Mouse (Mus musculus) urinary bladder, postnatal 25 days (tissue): ENCODE results near the gene Ccdc172.

Source experiments
- DNase-seq: peaks from one replicate; pipeline ENCODE4 v3.0.0; 2022; ENCODE audit warnings: low spot score

Ccdc172 gene

DNA sequence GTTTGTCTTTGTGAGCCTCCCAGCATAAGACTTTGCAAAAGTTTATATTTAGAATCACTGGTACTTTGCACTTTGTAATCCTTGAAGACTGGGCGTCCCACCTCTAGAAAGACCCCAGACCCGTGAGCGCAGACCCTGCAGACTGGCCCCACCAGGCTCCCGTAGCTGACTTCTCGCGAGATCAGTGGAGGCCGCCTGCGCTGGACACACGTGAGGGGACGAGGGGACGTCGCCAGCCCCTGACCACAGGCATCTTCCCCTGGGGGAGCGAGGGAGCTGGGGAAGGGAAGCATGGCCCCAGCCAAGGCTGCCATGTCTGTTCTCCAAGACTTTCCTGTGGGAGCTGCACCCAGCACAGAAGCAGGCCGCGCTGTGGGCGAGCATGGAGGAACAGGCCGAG is at the start of gene Ccdc172:
Ccdc172 (plus strand) TSS at position 176 of the 400 bp plus-strand sequence.
- DNase-seq: no peak

DNA sequence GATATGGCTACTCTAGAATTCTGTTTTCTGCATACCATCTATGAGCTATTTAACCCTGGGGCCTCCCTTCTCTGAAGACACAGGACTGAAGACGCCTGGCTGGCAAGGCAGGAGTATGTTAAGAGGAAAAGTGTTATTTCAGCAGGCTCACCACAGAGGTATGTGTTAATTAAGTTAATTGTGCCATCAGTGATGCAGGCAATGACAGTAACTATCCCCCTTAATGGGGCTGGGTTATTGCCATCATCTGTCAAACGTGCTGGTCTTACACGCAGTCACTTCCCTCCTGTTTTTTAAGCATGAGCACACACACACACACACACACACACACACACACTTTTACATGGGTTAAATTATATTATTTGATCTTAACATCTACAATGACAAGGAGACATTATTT is 48.0 kb upstream of the Ccdc172 start:
- no peak for DNase-seq

DNA sequence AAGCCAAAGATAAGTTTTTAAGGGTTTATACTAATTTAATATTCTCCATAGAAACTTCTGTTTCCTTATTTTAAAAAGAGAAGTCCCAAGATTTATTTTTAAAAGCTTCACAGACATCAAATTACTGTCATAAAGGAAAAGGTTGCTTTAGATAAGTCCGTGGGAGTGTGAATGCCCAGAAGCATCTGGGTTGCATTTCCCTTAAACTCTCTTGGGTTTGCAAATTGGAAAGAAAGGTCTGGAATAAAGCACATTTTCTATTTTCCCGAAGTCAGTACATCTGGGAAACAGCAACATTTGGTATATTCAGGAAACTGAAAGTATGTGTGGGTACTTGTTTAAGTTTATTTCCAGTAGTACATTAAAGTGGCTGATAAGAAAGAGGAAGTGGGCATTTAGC is 43.5 kb upstream of the Ccdc172 start:
- no peak for DNase-seq

DNA sequence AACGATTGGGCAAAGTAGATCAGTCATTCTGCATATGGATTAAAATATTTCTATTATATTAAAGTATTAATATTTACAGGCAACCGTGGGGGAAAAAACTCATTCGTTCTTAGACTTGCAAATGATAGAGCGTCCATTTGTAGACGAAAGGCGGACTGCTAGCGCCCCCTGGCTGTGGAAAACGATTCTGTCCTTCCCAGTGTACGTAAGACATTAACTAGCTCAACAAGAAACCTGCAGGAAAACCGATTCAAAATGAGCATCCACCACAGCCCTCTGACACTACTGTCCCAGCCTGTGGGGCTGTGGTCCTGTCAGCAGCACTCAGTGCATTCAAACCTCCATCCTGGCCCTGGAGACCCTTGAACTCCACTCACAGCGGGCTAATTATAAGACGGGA is 42.4 kb upstream of the Ccdc172 start:
- peak; percentile 87 for DNase-seq

DNA sequence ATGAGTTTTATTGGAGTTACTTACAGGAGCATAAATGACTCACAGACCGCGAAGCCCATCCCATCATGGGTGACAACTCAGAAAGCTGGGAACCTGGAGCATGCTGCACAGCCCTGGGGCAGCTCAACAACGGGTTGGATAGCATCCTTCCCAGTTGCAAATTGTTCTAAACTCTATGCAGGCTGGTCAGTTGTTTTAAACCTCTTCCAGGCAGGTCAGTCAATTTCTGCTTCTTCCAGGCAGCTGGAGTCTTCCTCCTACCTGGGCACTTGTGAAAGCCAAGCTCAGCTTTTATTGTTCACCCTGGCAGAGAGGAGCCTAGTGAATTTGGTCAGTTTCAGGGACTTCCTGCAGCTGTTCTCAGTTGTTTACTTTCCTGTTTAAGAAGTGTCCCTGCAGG is 37.5 kb upstream of the Ccdc172 start:
- no peak for DNase-seq

DNA sequence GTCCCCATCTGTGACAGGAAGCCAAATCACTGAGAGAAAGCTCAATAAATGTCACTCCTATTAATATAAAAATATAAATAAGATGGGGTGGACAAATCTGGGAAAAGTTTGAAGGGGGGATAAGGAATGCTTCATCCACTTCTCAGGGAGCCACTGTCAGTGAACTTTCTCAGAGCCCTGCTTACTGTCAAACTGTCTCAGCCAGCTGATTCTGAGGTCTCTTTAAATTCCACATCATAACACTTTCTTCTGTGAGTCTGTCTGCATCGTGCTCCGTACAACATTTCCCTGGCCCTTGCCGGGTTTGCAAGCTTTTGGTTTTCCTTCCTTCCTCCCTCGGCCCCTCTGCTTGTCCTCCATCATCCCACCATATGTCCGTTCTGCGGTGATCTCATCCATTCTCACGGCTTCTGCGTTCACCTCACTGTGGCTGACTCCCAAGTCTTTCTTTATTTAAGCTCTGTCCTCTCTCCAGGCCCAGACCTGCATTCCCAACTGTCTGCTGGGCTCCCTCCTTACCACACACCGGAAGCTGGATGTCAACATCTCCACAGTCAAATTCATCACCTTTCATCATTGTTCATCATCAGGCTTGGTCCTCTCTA is 29.3 kb upstream of the Ccdc172 start:
- DNase-seq: no peak

DNA sequence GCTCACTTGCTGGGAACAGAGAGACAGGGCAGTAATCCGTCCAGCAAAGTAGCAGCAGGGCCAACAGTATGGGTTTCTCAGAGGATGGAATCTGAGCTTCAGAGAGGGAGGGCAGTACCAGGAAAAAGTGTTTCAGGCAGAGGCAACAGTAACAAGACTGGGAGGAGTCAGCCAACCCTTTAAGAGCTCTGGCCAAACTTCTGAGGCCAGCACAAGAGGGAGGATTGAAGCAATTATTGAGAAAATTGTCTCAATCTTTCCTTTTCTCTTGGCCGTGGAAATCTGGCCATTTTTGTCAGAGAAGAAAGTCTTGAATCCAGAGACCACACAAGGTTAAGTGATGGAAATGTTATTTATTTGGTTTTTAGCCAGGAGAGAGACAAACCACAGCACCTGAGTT is 25.1 kb upstream of the Ccdc172 start:
- DNase-seq: no peak

DNA sequence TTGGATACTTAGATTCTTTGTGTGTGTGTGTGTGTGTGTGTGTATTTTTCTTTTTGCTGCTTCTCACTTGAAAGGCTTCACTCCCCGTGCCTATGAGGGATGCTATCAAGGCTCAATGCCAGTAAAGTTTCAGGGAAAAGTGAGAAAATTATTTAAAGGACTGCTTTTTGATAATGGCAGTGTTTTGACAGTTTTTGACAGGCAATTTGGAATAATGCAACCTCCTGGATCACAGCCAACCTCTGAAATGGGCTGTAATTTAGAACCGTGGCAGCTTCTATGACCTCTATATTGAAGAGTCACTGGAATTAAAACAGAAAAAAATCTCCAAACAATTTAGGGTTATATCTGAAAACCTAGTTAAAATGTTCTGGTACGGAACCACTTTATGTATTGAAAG is 14.7 kb upstream of the Ccdc172 start:
- DNase-seq: no peak

DNA sequence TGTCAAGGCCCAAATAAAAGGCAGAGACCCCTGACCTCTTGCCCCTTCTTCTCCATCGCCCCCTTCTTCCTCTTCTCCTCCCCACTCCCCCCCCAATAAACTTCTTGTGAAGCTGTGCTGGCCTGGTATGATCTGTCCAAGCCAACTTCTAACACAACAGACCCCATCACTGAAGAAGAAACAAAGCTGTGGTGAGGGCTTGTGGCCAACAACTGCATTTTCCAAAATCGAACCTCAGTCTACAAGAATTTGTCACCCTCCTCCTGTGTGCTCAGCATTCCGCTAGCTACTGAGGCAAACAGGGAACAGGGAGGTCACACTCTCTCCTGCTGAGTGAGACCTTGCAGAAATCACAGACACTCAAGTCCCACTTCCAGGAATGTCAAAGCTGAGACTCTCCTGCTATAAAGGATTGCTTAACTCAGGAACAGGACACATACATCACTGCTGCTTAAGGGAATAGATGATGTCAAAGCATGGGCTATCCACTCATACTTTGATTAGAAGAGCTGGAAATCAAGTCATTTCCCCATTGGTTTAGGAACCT is 12.3 kb upstream of the Ccdc172 start:
- DNase-seq: no peak

DNA sequence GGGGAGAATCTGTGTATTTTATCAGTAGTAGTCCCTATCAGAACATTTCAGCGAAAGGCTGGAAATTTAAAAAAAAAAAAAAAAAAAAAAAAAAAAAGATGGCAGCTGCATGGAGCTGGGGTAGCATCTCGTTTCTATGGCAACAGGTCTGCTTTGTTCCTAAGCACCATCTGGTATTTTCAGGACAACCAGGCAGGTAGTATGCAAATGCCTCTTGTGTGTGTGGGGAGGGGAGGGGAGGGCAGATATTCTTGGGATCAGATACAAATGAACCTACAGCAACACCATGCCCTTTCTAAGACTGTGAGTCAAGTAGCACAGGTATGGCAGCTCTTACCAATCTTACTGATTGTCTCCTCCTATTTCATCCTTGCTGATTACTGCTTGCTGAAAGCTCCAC is 11.7 kb upstream of the Ccdc172 start:
- no peak for DNase-seq

DNA sequence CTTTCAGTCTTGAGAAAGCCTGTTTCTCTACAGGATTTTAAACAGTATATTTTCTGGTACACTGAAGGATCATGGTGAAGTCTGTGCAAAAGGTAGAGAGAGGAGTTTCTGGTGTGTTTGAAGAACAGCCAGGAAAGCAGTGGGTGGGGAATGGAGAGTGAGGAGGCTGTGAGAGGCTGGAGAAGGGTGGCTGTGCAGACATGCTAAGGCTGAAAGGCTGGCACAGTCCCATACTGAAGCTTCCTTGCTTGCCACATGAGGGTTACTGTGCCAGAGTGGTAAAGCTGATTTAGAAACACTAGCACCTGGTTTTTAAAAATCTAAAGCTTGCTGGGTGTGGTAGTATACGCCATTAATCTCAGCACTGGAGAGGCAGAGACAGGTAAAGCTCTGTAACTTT is 9.9 kb downstream of the Ccdc172 start:
- DNase-seq: no peak

DNA sequence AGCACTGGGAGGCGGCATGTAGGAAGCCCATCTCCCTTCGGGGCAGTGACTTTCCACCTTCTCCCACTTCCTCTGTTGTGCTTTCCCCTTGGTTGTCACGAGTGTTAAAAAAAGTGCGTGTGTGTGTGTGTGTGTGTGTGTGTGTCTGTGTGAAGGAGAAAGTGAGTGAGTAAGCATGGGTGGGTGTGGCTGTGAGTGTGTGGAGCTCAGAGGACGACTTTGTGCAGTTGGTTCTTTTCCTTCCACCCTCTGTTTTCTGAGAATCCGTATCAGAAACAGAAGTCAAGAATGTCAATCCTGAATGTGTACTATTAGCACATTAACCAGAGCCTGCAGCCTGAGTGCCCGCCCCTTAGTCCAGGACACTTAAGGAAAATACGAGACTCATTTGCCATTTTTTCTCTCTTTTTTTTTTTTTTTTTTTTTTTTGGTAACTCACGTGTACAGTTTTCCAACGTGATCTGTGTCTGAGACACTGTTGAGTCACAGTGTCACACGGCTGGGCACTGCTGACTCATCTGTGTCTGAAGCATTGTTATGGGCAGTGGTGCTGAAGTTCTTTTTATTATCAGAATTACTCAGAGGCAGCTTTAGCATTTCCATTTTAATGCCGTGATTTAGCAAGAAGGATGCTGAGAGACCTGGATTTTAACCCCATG is 12.1 kb downstream of the Ccdc172 start:
- DNase-seq: no peak

DNA sequence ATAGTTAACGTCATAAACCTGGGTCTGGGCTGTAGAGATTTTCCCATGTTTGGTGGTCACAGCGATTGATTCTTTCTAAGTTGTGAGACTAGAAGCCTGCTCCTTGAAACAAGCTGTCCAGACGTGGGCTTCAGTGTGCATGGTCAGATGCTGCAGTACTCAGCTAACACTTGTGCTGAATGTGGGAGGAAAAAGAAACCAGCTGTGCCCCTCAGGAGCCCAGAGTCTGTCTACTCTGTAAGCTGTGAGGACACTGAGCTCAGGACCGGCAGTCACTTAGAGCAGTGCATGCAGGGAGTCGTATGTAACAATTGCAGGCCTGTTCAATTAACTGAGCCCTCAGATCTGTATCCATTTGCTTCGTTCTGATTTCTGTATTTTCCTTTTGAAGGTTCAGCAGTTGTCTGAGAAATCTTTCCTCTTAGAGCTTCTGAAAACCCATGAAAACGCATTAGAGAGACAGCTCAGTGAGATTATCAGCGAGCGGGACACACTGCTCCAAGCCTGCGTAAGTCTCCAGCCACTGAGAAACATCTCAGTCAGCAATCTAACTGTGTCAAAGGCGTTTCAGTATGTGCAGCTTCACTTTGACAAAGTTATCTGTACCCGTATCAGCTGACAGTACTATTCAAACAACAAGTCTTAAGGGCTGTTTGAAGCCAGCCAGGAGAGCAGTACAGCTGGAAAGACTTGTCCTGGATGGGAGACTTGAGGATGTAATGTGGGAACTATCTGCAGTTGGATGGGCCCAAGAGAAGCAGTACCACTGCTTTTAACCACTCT is 13.9 kb downstream of the Ccdc172 start:
- DNase-seq: no peak

DNA sequence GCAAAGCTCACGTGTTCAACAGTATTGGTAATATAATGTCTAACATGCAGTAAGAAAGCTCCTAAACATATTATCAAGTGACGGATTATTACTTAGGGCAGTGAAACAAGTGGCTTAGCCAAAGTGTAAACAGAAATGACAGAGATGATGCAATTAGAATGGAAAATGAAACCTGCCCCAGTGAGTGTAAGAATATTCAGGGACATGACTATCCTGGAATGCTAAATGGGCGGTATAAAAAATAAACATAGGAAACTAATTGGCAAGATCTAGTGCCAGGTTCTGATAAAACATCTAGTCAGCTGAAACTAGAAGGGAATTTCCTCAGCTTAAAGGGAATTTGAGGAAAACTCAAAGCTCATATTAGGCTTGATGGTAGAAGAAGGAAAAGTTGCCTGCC is 21.3 kb downstream of the Ccdc172 start:
- no peak for DNase-seq

DNA sequence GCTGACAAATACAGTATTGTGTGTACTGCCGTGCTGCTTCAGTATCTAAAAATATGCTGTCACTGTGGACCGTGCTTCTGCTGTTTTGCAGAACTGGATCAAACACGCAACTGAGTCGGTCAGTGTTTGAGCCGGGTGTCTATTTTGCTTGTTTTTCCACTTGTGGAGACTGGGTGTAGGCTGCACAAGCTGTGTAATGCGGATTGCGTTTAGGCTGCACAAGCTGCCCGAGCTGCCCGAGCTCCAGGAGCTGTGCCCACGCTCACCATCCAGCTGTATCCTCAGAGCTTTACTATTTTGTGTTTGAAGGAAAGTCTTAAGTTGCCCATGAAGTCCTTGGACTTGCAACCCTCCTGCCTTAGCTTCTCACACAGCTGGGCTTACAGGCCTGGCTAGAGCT is 24.9 kb downstream of the Ccdc172 start:
- no peak for DNase-seq

DNA sequence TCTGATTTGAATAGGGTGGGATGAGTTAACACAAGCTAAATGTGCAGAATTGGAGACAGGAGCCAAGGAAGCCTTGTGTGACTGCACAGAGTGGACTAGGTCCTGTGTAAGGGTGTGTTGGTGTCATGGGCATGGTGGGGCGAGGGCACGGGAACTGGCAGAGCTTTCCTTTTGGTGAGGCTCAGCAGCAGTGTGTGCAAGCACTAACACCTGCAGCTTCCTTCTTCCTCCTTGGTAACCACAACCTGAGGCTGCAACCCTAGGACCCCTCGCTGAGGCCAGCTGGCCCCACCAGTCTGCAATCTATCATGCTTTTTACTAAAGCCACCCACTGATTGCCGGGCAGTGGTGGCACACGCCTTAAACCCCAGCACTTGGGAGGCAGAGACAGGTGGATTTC is 28.6 kb downstream of the Ccdc172 start:
- DNase-seq: no peak

DNA sequence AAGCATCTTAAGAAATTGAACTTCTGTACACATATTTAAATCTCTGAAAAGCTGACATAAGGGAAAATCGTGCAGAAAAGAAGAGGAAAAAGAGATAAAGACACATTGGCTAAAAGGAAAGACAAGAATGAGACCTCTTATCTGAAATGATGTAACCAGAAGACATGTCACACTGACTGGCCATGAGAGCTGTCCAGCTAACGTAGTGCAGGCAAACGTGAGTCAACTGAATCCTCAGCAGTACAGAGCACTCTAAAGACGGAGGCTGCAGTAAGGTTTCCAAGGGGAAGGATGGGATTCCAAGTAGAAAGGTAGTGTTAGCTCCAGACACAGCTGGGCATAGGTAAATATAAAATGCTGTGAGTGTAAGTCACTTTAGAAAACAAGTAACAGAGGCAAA is 36.6 kb downstream of the Ccdc172 start:
- no peak for DNase-seq

DNA sequence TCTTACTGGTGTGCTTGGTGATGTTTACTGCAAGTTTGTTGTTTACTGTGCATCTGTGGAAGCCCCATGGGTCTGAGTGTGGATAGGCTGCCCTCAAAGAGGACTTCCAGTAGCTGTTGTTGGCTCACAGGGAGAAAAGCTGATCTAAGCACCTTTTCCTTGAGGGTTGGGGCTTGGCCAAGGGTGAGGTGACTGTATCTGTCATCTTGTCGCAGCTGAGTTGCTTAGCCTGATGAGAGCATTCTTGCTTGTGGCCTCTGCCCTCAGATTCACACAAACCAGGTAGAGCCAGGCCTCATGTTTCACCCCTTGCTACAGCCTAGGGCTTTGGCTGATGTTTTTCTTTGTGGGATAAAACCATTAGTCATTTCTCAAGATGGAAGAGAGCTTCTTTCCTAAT is 38.7 kb downstream of the Ccdc172 start:
- no peak for DNase-seq

DNA sequence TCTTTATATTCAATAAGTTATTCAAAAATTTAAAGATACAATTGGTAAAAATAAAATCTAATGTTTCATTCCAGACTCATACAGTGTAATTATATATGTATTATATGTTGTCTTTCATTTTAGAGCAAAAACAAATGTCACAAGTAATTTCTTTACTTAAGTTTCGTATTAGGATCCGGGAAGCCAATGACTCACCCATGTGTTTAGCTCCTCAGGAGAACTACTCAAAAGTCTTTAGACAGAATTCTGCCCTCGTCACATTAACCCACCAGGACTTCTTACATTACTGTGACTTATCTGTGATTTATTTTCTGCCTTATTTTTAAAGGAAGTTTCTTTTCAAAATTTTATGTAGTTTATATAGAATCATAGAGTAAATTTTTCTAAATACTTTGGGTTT is 39.1 kb downstream of the Ccdc172 start:
- DNase-seq: no peak

DNA sequence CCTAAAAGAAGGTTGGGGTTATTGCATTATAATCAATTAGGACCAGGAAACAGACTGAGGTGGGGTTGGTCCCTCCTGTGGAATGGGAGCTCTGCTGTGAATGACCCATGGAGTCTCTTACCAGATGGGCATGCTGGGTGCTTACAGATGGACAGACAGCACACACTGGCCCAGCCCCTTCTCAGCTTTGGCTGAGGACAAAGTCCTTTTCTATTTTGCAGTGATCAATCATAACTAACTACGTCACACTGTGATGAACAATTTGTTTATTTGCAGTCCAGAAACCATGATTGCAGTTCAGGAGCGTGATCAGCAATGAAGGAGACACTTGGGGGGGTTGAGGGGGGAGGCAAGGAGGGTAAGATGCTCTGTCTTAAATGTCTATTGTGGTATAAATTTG is 43.2 kb downstream of the Ccdc172 start:
- DNase-seq: no peak

DNA sequence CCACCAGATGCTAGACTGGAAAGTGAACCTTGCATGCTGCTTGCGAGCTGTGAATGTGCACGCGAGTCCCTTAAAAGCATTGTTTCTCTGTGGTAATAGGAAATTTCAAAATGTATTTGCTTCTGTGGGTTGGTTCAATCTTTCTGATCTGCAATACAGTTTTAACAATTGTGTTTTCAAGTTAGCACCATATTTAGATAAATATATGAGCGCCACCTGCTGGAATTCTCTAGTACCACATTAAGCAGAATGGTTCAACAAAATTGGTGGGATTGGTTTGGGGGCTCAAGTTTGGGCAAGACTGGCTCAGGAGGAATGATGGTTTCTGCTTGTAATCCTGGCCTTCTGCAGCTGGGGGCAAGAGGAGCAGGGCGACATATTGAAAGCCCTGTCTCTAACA is 46.6 kb downstream of the Ccdc172 start:
- peak; percentile 31 for DNase-seq

DNA sequence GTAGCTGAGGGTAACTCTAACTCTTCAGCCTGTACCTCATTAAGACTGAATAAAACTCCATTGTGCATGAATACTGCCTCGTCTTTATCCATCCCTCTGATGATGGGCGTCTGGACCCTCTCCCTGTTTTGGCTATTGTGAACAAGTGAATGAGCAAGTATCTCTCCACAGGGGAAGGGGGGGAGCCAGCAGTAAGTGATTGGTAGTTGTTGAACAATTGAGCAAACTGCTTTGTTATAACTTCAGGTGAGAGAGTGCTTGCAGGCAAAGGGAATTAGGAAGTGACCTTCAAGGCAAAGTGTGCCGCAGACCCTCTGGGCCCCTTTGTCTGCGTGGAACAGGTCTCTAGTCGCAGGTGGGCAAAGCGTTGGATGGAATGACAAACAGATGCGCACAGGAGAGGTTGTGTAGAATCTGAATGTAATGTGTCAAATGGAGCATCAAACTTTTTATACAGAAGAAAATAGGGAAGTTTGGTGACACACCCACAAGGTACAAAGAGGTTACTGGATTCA is 50.6 kb downstream of the Ccdc172 start:
- no peak for DNase-seq

DNA sequence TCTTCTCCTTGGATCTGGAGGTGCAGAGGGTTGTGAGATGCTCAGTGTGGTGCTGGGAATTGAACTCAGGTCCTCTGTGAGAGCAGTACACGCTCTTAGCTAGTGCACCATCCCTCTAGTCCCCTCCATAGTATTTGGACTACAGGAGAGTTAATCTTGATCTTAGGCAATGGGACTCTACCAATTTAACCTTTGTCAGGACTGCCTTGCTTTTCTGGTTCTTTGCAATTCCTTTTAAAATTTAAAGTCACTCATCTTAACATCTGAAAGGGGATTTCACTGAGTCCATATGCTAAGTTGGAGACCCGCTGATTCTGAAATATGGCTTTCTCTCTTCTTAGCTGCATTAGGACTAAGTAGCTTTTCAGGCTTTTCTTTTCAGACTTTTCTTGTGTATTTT is 59.8 kb downstream of the Ccdc172 start:
- no peak for DNase-seq
